Mouse (Mus musculus) erythroblast, embryonic 14.5 days (primary cell): Measurements from ENCODE around the gene Fam198b. TPM values are rescaled to one million over a fixed set of nuclear protein-coding genes. Genes with fewer than 3 reads are reported as not detected.
A peak's percentile ranks its signal among the peaks of the same experiment; 100 is the strongest.

Experiments used
- H3K27me3 ChIP-seq: 2 replicates; pipeline ENCODE4 v1.6.1; 2012; ENCODE audit warnings: inconsistent platforms; ENCODE audit not compliant: control insufficient read depth
- H3K36me3 ChIP-seq: 2 replicates; pipeline ENCODE4 v1.6.1; 2012; ENCODE audit warnings: mild to moderate bottlenecking, inconsistent platforms; ENCODE audit not compliant: control insufficient read depth
- H3K4me1 ChIP-seq: 2 replicates; pipeline ENCODE4 v1.6.1; 2012; ENCODE audit warnings: inconsistent platforms; ENCODE audit not compliant: control insufficient read depth
- H3K4me3 ChIP-seq: replicated peaks from 2 replicates; pipeline ENCODE3; 2012; ENCODE audit warnings: moderate library complexity, mild to moderate bottlenecking, inconsistent platforms
- H3K9me3 ChIP-seq: 2 replicates; pipeline ENCODE4 v1.6.1; 2012; ENCODE audit warnings: low read length, inconsistent platforms, mixed read lengths; ENCODE audit not compliant: control insufficient read depth
- GATA1 ChIP-seq: IDR thresholded peaks from 2 replicates; pipeline ENCODE4 v1.6.1; 2012; ENCODE audit warnings: low read length, inconsistent platforms, mixed read lengths
- TAL1 ChIP-seq: IDR thresholded peaks from 3 replicates; pipeline ENCODE4 v1.6.1; 2012; ENCODE audit warnings: low read length, inconsistent platforms, mixed read lengths
- polyA plus RNA-seq: library from polyadenylated mRNA; stranded (reverse); fragments of >175 nt; gene quantifications from 2 replicates; pipeline ENCODE4 v1.2.3, GENCODE M21; 2012

Gene Fam198b
- polyA plus RNA-seq, 1 experiment = 0.01 TPM

DNA sequence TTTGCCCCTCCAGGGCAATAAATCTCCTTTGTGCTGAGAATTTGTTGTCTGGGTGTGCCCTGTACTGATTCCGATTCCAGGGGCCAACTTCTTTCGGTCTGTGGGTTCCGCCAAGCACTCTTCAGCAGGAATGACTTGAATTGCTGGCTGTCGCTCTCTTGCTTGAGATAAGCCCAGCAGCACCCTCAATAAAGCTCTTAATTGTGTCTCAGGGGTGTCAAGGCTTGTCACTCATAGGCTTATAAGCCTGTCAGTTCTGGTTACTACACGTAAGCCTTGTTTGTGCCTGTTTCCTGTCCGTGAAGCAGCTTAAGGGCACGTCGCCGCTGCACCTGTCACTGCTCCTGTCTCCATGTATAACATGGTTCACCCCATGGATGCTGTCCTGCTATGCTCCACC, 5.1 kb upstream of the Fam198b start:
- H3K4me3 ChIP-seq = no peak overlapping the region
- H3K36me3 ChIP-seq = no peaks in the 10 kb centered on the region
- H3K4me1 ChIP-seq = no peaks in the 10 kb centered on the region
- H3K9me3 ChIP-seq = no peaks in the 10 kb centered on the region
- peaks cover under 1% of the 10 kb centered on the region for H3K27me3 ChIP-seq
- TF ChIP-seq TAL1 (no peak), GATA1 (no peak)

DNA sequence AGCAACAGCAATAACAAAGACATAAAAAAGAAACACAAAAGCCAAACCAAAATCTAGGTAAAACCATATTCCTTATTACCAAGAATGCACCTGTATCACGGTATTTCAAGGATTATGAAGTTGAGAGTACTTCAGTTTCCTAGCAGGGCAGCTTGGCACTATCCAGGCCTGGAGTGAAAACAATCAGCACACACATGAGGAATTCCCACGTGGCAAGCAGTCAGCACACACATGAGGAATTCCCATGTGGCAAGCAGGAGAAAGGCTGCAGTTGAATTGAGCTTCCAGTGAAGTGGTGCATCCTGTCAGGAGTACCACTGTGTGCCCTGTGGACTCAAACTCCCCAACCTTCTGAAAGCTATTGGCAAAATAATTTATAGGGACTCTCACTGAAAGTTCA, 2.7 kb upstream of the Fam198b start:
- H3K27me3 ChIP-seq = peaks cover 15% of the 10 kb centered on the region
- TF ChIP-seq TAL1 = no peak
- H3K9me3 ChIP-seq = no peaks in the 10 kb centered on the region
- H3K4me3 ChIP-seq = no peak overlapping the region
- H3K36me3 ChIP-seq = no peaks in the 10 kb centered on the region
- H3K4me1 ChIP-seq = peaks cover 3% of the 10 kb centered on the region

DNA sequence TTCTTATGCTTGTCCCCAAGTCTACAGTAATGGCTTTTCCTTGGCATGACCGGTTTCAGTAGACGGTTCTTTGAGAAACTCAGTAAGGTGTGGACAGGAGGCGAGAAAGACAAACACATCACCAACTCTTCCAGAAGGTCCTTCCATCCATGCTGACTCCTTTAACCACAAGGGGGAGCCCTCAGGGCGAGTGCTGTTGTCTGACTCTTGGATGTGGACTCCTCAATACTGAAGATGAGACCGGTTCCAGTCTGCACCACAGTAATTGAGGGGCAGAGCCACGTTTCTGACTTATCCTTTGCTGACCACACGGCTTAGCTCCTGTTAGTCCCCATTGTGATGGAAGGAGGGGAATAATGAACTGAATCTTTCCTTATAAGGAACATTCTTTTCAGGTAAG, 1.2 kb upstream of the Fam198b start:
- no peak for TF ChIP-seq GATA1
- TF ChIP-seq TAL1 = no peak
- Histone ChIP-seq H3K27me3 (peaks cover 15% of the 10 kb centered on the region), H3K9me3 (no peaks in the 10 kb centered on the region), H3K4me3 (no peak overlapping the region), H3K4me1 (peaks cover 3% of the 10 kb centered on the region), H3K36me3 (no peaks in the 10 kb centered on the region)

DNA sequence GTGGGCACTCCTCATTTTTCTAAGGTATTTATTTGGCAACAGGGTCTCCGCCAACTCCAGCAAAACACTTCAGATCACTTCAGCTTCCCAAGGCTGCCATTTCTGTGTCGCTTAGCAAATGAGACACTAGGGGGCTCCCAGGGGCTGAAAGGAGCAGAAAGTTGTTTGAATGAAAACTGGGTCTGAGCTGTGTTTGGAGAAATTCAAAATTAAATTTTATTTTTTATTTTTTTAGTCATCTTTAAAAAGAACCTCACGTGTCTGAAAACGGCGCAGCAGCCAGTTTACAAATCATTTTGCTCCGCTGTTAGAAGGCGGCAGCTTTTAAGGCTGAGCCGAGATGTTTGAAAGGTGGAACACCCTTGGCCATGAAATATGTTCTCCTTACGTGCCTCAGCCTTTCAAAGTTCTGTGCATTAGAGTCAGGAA, 442 bp downstream of the Fam198b start:
- Histone ChIP-seq H3K36me3 (no peaks in the 10 kb centered on the region), H3K4me3 (no peak overlapping the region), H3K4me1 (peaks cover 3% of the 10 kb centered on the region), H3K9me3 (no peaks in the 10 kb centered on the region), H3K27me3 (peaks cover 15% of the 10 kb centered on the region)
- TF ChIP-seq TAL1 (no peak), GATA1 (no peak)

DNA sequence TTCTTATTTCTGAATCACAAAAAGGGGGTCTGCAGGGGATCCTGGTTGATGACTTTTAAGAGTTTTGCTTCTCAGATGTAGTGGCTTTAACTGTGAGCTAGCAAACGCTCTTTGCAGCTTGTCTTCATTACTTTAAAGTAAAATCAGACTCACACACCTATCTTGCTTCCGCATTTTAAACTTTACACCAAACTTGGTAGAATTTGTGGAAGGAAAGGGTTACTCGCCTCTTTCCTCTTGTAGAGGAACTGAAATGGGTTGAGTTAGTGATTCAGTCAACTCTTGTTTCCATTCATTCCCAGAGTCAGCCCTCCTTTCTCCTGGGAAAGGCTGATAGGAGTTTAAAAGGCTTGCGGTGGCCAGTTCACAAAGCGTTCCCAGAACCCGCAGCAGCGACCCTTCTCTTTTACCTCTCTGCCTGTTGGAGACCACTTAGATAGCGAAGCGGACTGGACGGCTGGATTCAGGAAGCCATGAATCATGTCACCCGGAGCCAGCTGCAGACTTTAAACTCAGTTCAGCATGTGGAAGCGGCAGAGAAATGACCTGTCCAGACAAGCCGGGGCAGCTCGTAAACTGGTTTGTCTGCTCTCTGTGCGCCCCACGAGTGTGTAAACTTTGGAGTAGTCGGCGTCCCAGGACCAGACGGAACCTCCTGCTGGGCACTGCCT, 1.5 kb downstream of the Fam198b start:
- no peaks in the 10 kb centered on the region for H3K9me3 ChIP-seq
- peaks cover 15% of the 10 kb centered on the region for H3K27me3 ChIP-seq
- H3K4me3 ChIP-seq = peak overlapping the region; percentile 15
- H3K36me3 ChIP-seq = no peaks in the 10 kb centered on the region
- TF ChIP-seq GATA1 = no peak
- TF ChIP-seq TAL1 = no peak
- peaks cover 3% of the 10 kb centered on the region for H3K4me1 ChIP-seq

DNA sequence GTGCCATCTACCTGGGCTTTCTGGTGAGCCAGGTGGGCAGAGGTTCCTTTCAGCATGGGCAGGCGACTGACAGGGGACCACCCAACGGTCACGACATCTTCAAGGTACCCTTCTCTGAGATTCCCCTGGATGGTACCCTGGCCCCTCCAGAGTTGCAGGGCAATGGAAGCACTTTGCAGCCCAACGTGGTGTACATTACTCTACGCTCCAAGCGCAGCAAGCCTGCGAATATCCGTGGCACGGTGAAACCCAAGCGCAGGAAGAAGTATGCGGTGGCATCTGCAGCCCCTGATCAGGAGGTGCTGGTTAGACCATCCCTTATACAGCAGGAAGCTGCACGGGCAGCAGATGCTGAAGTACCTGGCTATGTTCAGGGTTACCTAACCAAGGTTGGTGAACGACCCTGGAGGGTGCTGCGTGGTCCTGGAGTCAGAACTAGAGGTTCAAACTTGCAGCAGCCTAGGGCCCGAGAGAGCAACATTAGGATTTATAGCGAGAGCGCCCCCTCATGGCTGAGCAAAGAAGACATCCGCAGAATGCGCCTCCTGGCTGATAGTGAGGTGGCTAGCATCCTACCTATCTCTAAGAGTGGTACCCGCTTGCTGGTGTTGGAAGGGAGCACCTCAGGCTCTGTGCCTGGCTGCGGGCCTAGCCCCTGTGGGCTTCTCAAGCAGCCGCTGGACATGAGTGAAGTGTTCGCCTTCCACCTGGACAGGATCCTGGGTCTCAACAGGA, 2.2 kb downstream of the Fam198b start:
- Histone ChIP-seq H3K36me3 (no peaks in the 10 kb centered on the region), H3K4me3 (peak overlapping the region; percentile 15), H3K9me3 (no peaks in the 10 kb centered on the region), H3K4me1 (peaks cover 3% of the 10 kb centered on the region), H3K27me3 (peaks cover 15% of the 10 kb centered on the region)
- TF ChIP-seq GATA1 (no peak), TAL1 (no peak)

DNA sequence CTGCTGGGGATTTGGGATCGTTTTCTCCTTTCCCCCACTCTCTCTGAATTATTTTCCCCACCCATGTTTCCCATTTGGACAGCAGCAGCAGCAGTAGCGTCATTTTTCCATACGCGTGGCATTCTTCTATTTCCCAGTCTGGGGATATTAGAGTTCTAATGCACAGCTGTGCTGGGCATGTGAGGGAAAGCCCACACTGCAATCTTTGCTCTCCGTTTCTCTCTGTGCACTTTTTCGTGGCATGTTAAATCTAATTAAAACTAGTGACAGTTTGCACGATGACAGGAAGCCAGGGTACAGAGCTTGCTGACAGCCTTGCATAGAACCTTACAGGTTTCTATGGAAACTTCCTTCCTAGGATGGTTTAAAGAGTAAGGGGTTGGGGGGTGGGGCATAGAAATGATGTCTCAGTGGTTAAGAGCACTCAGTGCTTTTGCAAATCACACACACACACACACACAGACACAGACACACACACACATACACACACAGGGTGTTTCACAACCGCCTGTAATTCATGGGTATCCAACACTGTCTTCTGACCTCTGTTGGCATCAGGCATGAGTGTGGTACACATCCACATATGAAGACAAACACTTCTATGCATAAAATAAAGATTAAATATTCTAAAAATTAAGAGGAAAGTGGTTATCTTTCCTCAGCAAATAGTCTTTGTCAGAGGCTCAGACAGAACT, 3.0 kb downstream of the Fam198b start:
- H3K36me3 ChIP-seq = no peaks in the 10 kb centered on the region
- peaks cover 15% of the 10 kb centered on the region for H3K27me3 ChIP-seq
- H3K4me3 ChIP-seq = no peak overlapping the region
- no peak for TF ChIP-seq GATA1
- no peak for TF ChIP-seq TAL1
- H3K9me3 ChIP-seq = no peaks in the 10 kb centered on the region
- peaks cover 3% of the 10 kb centered on the region for H3K4me1 ChIP-seq

DNA sequence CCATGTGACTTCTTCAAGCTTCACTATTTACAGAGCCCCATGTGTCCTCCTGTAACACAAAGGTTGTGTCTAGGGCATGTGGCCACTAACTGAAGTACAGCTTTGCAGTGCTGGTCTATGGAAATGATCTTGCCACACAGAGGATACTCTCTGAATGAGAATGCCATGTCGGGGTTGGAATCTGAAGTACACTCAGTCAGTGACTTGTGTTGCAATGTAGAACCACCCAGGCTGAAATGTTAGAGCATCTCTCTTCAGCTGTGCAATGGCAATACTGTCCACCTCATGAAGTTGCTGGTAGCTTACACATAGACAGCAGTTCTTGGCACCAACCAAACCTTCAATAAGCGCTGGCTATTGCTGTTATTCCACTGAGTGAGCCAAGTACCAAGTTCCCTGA, 3.6 kb downstream of the Fam198b start:
- no peak overlapping the region for H3K4me3 ChIP-seq
- TF ChIP-seq GATA1 (no peak), TAL1 (no peak)
- no peaks in the 10 kb centered on the region for H3K36me3 ChIP-seq
- H3K9me3 ChIP-seq = no peaks in the 10 kb centered on the region
- H3K4me1 ChIP-seq = peaks cover 3% of the 10 kb centered on the region
- H3K27me3 ChIP-seq = peaks cover 15% of the 10 kb centered on the region
